Mouse (Mus musculus) v-Abl transformed pro-B cells (cell line): ENCODE results near the gene Prkaa1.

Source experiments
- in situ Hi-C, 2 experiments: fragments of 400-800 bp; cut with MboI; formaldehyde crosslinking; loops; one replicate each; pipeline ENCODE4 v1.15.1; 2025; ENCODE audit not compliant: unreplicated experiment in 2 of 2

Gene Prkaa1

DNA sequence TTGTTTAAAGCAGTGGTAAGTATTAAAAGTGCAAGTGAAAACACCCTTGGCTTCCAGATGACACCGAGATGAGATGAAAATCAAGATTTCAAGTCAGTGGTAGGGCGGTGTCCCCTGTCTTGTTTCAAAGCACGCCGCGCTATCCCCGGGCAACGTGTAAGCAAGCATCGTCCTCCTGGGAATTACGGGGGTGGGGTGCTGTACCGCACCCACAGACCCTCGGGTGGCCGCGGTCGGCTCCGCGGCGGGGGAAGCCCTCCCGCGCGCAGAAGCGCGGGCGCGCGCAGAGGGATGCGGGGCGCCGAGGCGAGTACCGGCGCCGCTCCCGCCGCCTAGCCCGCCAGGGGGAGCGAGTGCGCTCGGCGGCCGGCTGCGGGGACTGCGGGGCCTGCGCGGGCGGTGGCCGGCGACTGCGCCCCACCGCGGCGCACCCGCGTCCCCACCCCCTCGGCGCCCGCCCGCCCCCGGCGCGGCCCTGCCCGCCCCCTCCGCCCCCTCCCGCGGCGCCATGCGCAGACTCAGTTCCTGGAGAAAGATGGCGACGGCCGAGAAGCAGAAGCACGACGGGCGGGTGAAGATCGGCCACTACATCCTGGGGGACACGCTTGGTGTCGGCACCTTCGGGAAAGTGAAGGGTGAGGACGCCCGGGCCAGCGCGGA is at the start of gene Prkaa1:
Prkaa1 (plus strand) TSS at position 501 of the 660 bp plus-strand sequence.
- in situ Hi-C loops, result no loop called here

DNA sequence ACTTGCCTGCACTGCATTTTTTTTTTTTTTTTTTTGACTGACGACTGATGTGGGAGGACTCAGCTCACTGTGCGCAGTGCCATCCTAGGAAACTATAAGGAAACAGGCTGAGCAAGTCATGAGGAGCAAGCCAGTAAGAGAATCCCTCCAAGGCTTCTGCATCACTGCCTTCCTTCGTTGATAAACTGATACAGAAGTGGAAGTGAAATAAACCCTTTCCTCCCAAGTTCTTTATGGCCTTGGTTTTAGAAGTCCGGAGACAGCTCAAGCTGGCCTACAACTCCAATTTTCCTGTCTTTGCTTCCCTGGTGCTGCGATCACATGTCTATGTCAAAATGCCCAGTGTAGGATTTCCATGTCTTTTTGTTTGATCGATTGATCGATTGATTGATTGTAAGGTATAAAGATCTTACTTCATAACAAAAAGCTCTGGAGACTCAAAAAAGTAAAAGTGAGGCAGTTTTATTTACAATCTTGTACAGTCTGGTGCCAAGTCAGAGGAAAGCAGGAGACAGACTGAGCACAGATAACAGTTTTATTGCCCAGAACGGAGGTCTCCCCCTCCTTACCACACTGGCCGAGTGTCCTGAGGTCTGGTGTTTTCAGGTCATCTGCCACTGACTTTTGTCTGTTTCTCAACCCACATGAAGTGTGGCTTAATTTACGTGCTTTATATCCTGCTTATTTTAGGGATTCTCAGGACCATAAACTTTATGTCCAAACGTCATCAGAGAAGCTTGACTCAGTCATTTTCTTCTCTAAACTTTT is 47.9 kb upstream of the Prkaa1 start:
- in situ Hi-C loops, result loop anchor here (25.0 kb wide), 3 partner anchors 1117 to 1792 kb away; no protein-coding TSS in a partner anchor

DNA sequence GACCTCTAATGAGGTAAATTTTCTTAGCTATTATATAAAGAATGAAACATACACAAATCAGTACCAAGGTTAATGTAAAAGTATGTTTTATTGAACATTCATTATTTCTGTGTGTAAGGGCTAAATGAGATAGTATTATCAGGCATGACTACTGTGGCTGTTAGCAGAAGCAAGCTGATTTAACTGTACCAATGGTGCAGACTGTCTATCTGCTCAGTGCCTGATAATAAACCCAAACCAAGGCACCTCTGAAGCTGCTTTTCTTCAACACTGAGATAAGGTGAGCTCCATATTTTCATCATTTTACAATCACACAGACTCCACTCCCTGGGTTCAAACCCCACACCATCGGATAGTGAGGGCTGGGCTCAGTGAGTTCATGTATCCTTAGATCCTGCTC is 46.3 kb upstream of the Prkaa1 start:
- in situ Hi-C loops, result loop anchor here (25.0 kb wide), 3 partner anchors 1115 to 1790 kb away; no protein-coding TSS in a partner anchor

DNA sequence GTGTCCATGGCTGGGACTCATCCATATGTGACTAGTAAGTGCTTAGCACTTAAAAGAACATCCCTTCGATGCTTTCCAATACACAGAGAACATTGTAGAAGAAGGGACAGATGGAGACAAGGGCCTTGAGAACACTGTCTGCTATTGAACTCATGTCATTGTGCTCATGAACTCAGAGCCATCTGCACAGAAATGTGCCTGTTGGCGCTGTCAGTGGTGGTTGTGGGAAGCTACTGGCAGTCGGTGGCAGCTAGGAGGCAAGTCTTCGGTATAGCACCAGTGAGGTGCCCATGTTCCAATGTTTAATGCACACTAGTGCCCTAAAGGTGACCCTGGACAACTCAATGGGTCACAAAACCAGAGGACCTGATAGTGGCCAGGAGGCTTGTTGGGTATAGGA is 41.3 kb upstream of the Prkaa1 start:
- in situ Hi-C loops, result loop anchor here (10.0 to 25.0 kb wide), 4 partner anchors 1048 to 1888 kb away; partner anchors contain the start of genes Rictor (in 1 of the 2) and Selenop (in 1 of the 2)

DNA sequence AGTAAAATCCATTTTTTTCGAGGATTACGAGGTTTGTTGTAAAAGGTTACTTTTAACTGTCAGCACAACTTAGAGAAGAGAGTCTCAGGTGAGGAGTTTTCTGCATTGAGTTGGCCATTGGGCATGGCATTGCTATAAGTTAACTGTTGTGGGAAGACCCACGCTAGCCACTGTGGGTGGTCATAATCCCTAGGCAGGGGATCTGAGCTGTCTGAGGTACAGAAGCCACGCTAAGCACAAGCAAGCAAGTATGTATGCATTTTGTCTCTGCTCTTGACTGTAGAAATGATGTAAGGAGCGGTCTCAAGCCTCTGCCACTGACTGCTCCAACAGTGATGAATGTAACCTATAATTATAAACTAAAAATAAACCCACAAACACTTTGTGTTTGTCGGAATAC is 37.8 kb upstream of the Prkaa1 start:
- in situ Hi-C loops, result loop anchor here (5.0 to 25.0 kb wide), 6 partner anchors 1051 to 1891 kb away; partner anchors contain the start of genes Rictor (in 1 of the 2) and Selenop (in 1 of the 2)

DNA sequence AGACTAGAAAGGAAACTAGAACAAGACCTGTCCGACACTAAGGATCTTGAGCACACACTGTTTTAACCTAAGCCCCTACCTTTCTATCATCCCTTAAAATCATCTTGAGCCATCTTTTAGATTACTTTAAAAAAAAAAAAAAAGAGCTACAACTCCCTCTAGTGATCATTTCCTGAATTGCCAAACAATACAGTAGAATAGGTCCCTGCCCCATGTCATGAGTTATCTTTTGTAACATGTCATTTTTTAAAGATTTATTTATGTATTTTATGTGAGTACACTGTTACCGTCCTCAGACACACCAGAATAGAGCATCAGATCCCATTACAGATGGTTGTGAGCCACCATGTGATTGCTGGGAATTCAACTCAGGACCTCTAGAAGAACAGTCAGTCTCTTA is 37.4 kb upstream of the Prkaa1 start:
- in situ Hi-C loops, result loop anchor here (5.0 to 25.0 kb wide), 6 partner anchors 1051 to 1891 kb away; partner anchors contain the start of genes Rictor (in 1 of the 2) and Selenop (in 1 of the 2)

DNA sequence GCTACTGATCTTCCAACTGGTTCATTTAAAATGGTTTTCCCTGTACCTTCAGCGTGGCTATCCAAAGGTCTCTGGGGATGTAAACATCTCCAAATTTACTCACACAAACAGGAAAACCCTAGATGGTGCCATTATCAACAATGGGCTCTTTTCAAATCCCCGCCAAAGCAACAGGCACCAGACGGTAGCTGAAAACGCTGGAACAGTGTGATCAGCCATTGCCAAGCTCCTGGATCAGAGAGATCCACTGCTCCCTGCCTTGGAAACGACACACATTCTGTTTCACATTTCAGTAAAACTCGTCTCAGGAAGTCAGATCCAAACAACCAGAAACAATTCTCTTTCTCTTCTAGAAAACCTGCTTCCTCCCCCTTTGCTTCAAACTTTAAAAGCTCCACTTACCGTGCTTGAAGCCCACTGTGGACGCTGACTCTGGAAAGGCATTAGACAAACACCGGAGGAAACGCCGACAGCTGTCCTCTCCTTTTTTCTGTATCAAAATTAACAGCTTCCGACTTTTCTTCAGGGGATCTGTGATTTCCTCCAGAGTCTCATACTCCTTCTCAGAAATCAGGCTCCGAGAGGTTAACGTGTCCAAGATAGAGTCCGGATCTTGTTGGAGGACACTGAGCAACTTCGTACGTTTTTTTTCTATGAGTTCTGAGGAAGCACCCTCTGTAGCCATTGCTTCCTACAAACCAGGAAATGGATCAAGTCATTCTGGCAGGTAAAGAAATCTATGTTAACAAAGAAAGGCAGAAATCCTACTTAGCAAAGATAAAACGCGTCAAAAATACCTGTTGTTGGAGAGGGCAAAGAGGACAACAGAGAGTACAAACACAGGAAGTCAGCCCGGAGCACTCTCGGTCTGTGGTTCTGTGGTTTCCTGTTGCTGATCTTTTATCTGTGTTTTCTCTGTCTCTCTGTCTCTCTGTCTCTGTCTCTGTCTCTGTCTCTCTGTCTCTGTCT is 35.7 kb upstream of the Prkaa1 start, which contains the start of gene Card6:
Card6 (minus strand) TSS at position 854 of the 969 bp plus-strand sequence.
- in situ Hi-C loops, result loop anchor here (5.0 to 25.0 kb wide), 6 partner anchors 1053 to 1893 kb away; partner anchors contain the start of genes Rictor (in 1 of the 2) and Selenop (in 1 of the 2)

DNA sequence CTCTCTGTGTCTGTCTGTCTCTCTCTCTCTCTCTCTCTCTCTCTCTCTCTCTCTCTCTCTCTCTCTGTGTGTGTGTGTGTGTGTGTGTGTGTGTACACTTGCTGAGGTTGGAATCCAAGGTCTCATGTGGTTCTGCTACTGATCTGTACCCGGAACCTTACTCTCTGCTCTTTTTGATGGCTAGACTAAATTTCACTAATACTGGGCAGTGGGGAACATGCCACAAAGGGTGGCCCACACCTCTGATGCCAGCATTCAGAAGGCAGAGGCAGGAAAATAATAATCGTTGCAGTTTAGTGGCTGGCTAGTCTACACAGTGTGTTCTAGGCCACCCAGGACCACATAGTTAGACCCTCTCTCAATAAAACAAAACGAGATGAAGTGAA is 35.0 kb upstream of the Prkaa1 start:
- in situ Hi-C loops, result loop anchor here (5.0 to 25.0 kb wide), 6 partner anchors 1054 to 1894 kb away; partner anchors contain the start of genes Rictor (in 1 of the 2) and Selenop (in 1 of the 2)

DNA sequence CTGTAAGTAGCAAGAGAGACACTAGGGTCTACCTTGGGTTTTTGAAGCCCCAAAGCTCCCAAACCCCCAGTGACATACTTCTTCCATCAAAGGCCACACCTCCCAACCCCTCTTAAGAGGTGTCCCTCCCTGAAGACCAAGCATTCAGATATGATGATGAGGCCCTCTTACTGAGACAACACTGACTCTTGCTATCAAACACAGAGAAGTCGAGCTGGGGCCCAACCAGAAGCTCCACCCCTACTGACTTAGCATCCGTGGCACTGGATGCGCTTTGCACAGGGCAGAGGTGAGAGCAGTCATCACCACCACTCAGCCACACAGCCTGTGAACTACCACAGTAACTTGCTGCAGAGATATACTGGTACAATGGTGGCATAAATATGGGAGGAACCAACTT is 31.0 kb upstream of the Prkaa1 start:
- in situ Hi-C loops, result loop anchor here (10.0 to 25.0 kb wide), 6 partner anchors 72 to 1878 kb away; partner anchors contain the start of genes Rictor (in 1 of the 2), Selenop (in 1 of the 2) and Ttc33 (in 1 of the 2)

DNA sequence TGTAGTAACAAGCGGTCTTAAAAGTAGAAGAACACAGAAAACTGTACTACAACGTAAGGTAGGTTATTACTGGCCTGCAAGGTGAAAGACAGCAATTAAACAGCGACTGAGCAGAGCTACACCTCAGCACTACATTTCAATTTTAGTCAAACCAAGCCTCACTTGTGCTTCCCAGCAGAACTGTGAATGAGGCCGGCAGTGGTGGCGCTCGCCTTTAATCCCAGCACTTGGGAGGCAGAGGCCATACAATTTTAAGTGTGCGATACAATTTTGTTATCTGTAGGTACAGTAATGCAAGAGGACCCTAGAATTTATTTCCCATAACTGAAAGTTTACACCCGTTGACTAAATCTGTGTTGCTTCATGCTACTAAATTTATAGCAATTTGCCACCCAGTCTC is 28.5 kb upstream of the Prkaa1 start:
- in situ Hi-C loops, result loop anchor here (5.0 to 25.0 kb wide), 8 partner anchors 70 to 1880 kb away; partner anchors contain the start of genes Ttc33 (in 2 of the 2), Fbxo4 (in 1 of the 2), Rictor (in 1 of the 2) and Selenop (in 1 of the 2)

DNA sequence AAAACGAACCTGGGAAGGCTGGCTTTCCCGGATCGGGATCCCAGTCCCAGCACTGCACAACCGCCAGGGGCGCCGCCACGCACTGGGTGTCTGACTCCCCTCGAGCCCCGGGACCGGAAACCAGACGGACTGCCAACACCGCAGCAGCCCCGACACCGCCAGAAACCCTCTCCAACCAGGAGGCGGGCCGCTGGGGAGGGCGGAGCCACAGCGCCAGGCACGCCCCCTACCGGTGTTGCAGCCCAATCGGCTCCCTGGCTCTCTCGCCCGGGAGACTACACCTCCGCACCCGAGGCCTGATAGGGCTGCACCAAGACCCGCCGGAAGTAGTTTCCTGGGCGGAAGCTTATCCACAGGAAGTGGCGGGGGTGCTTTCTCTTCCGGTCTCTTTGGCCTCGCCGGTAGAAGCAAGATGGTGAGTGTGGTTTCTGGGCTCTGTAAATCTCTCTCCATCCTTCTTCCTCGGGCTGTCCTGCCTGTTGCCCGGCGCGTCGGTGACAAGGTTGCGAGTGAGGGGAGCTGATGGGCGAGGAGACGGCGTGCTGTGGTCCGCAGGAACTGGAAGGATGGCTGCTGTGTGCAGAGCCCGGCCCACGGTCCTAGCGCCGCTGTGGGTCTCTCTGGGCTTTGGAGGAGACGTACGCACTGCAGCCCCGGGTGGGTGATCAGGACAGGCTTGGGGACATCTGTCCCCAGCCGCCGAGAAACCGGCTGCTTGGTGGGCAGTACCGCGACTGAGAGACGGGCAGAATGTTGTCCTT is 27.2 kb upstream of the Prkaa1 start, which contains the start of gene Rpl37:
Rpl37 (plus strand) TSS at position 376 of the 761 bp plus-strand sequence.
- in situ Hi-C loops, result loop anchor here (5.0 to 25.0 kb wide), 8 partner anchors 68 to 1882 kb away; partner anchors contain the start of genes Ttc33 (in 2 of the 2), Fbxo4 (in 1 of the 2), Rictor (in 1 of the 2) and Selenop (in 1 of the 2)

DNA sequence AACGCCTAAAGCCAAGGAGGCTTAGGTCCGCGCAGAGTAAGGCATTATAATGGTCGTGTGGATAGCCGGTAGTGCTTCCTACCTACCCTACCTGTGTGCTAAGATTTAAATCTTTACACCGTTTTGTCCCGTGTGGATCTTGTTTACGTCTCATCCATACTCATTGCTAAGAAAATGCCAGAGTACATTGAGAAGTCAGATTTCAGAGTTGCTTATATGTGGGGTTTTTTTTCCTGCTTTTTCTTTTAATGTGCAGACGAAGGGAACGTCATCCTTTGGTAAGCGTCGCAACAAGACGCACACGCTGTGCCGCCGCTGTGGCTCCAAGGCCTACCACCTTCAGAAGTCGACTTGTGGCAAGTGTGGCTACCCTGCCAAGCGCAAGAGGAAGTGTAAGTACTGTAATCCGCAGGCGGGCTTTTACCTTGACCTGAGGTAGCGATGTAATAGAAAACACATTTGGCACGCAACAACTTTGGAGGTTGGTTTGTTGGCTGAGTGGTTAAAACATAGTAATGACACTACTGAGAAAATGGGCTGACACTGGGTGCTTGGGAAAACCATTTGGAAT is 26.5 kb upstream of the Prkaa1 start:
- in situ Hi-C loops, result loop anchor here (5.0 to 25.0 kb wide), 8 partner anchors 68 to 1882 kb away; partner anchors contain the start of genes Ttc33 (in 2 of the 2), Fbxo4 (in 1 of the 2), Rictor (in 1 of the 2) and Selenop (in 1 of the 2)

DNA sequence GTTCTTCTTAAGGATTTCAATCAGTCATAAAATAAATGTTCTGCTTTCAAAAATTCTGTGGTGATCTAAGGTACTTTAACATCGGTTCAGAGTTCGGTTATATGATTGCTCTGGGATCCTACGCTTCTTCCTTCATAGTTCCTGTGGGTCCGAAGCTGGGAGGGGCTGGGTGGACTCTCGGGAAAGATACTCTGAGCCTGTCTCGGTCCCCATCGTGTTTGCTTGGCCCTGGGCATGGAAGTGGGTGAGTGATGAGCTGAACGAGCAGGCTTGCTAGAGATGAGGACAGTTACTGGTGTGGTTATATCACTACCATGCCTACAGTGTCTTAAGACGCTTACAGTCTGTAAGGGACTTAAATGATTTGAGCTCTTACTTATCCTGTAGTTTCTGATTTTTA is 25.0 kb upstream of the Prkaa1 start:
- in situ Hi-C loops, result loop anchor here (5.0 to 25.0 kb wide), 8 partner anchors 66 to 1884 kb away; partner anchors contain the start of genes Ttc33 (in 2 of the 2), Fbxo4 (in 1 of the 2), Rictor (in 1 of the 2) and Selenop (in 1 of the 2)

DNA sequence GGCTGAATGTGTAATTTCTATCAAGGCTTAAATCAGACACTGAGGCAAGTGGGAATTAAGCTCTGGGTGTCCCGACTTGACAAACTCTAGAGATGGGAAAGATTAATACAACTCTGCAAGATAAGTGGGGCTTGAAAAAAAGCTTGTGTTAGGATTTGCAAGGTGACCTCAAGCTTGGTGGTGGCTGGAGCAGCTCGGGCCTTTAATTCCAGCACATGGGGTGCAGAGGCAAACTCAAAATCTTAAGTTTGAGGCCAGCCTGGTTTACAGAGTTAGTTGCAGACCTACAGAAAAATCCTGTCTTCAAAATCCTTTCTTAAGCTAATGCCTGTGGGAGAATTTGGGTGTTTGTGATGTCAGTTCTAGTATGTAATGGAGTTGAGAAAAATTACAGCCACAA is 24.5 kb upstream of the Prkaa1 start:
- in situ Hi-C loops, result loop anchor here (5.0 to 25.0 kb wide), 8 partner anchors 66 to 1884 kb away; partner anchors contain the start of genes Ttc33 (in 2 of the 2), Fbxo4 (in 1 of the 2), Rictor (in 1 of the 2) and Selenop (in 1 of the 2)

DNA sequence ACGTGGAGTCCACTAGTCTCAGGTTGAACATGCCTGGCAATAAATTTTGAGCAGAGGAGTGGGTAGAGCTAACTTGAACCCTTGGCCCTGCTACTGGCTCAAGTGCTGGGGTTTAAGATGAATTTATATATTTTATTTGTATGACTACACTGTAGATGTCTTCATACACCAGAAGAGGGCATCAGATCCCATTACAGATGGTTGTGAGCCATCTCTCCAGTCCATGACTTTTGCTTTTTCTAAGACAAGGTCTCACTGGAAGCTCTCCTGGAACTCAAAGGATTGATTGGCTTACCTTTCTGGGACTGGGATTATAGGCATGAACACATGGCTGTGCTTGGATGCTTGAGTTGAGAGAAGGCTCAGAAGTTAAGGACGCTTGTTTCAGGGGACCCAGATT is 24.0 kb upstream of the Prkaa1 start:
- in situ Hi-C loops, result loop anchor here (5.0 to 25.0 kb wide), 8 partner anchors 65 to 1885 kb away; partner anchors contain the start of genes Ttc33 (in 2 of the 2), Fbxo4 (in 1 of the 2), Rictor (in 1 of the 2) and Selenop (in 1 of the 2)

DNA sequence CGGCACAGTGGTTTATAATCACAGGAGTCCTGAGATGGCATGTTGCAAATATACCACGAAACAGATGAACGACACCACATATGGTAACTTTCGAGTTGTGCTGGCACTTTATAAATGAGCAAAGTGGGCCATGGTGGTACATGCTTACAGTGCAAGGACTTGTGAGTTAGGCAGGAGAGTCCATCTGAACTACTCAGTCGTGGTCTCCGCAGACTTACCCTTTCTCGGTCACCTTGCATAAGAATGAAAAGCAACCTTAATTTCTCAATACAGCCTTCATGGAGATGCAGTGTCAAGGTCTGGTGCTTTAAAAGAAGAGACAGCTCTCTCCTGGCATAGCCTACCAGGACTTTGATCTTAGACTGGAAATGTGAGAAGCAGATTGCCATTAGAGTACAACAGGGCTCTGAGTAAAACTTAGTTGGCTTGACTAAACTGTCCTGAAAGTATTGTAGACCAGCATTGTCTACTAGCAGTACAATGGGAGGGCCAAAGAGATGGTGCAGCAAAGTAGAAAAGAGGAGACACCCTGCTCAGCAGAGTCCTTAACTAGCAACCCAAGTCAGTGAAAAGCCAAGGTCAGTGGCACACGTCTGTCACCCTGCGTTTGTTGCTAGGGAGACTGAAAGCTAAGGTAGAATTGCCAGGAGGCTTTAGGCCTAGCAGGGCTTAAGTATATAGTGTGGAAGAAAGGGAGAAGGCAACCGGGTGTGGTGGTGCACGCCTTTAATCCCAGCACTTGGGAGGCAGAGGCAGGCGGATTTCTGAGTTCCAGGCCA is 21.9 kb upstream of the Prkaa1 start:
- in situ Hi-C loops, result loop anchor here in 1 of 2 experiments (25.0 kb wide), 2 partner anchors 1591 to 1859 kb away; partner anchors contain the start of genes Rictor and Selenop

DNA sequence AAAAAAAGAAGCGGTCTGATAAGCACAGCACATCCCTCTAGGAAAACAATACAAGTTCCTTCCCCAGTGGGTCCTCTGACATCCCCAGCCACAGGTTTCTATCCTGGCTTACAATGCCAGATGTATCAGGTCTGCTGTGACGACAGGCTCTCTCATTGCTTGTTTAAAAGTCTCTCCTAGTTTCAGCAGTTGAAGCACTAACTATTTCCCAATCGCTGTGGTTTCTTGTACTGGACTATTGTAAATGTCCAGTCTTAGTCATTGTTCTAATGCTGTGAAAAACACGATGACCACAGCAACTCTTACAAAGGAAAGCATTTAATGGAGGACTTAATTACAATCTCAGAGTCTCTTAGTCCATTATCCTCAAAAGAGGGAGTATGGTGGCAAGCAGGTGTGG is 17.2 kb upstream of the Prkaa1 start:
- in situ Hi-C loops, result no loop called here
